Mouse (Mus musculus) lung, postnatal 4 days (tissue): ENCODE measurements around the gene Prrg2.
"Not testable (repeated sequence)": the region's sequence is repeated elsewhere in the genome, so short reads cannot be mapped to it uniquely, and the experiment has no call there.

Experiments
- DNase-seq, 2 experiments: peaks; one replicate each; pipeline ENCODE4 v3.0.0; 2021

Gene Prrg2

DNA sequence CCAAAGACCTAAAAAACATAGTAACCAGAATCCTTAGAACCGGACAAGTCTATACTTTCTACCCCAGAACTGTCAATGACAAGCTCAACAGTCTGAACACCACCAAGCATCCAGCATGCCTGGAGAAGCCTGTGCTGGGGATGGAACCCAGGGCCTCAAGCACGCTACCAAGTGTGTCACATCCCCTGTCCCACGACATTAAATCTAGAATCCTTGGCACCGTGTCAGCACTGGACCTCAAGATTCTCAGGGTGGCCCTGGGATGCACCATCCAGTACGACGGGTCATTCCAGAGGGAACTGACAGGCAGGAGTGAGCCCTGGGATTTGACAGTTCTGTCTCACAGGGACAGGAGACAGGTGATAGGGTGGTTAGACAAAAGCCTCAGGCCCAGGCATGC, 32.5 kb downstream of the Prrg2 start:
- no peak for DNase-seq

- no peak for DNase-seq
Observed at GRCm38 (mm10) chr7:45028351-45028750, 34.1 kb downstream of the Prrg2 start.

GRCm38 (mm10) chr7:45027761-45028160, 34.7 kb downstream of the Prrg2 start:
- no peak for DNase-seq

DNA sequence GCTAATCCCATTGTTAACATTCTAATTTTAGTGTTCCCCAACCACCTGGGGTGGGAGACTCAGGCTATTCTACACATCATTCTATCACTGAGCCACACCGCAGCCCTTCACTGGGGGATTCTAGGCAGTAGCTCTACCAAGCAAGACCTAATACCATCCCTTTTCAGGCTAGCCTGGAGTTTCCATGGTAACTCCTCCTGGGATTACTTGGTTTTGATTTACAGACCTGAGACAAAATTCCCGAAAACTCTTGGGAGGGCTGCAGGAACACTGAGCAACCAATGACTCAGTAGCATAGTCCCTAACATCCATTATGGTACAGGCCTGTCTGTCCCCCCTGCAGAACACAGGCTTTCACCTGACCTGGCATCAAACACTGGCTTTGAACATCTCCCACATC, 36.2 kb downstream of the Prrg2 start:
- DNase-seq: no peak

- no peak for DNase-seq
Observed at GRCm38 (mm10) chr7:45025601-45026220, 36.8 kb downstream of the Prrg2 start.

GRCm38 (mm10) chr7:45024281-45025248, 37.9 kb downstream of the Prrg2 start:
- no peak for DNase-seq

GRCm38 (mm10) chr7:45023711-45024110, 38.8 kb downstream of the Prrg2 start:
- DNase-seq: not testable (repeated sequence)

GRCm38 (mm10) chr7:45020225-45020624, 42.3 kb downstream of the Prrg2 start:
- DNase-seq: no peak

- DNase-seq: peak; percentile 75 to 83
Observed at GRCm38 (mm10) chr7:45019031-45019571, 43.4 kb downstream of the Prrg2 start.

GRCm38 (mm10) chr7:45017242-45018061, 45.0 kb downstream of the Prrg2 start, which contains the start of gene Rras:
Rras (plus strand) TSS chr7:45017961.
- peak; percentile 92 to 97 for DNase-seq

DNA sequence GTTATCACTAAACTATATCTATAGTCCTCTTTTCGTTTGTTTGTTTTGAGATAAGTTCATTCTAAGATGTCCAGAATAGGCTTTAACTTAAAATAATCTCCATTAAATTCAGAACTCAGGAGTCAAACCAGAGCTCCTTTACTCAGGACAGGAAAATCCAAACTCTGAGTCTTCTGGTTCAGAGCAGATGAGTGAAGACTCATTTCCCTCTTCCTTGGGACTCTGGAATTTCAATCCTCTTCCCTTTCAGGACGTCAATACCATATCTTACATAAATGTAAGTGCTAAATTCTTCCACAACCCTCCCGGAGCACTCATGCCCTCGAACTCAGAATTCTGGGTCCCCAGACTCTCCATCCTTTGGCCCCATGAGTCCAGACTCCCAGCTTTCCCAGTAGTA, 45.7 kb downstream of the Prrg2 start:
- DNase-seq: no peak

- DNase-seq: peak; percentile 99 to 100
Observed at GRCm38 (mm10) chr7:45015957-45016612, 46.4 kb downstream of the Prrg2 start, which contains the start of gene Scaf1. Scaf1 (minus strand) TSS chr7:45016363.

- DNase-seq: no peak
Observed at GRCm38 (mm10) chr7:45015344-45015956, 47.0 kb downstream of the Prrg2 start.

- no peak for DNase-seq
Observed at GRCm38 (mm10) chr7:45014096-45014451, 48.4 kb downstream of the Prrg2 start.

- no peak for DNase-seq
Observed at GRCm38 (mm10) chr7:45013366-45014095, 48.9 kb downstream of the Prrg2 start.

DNA sequence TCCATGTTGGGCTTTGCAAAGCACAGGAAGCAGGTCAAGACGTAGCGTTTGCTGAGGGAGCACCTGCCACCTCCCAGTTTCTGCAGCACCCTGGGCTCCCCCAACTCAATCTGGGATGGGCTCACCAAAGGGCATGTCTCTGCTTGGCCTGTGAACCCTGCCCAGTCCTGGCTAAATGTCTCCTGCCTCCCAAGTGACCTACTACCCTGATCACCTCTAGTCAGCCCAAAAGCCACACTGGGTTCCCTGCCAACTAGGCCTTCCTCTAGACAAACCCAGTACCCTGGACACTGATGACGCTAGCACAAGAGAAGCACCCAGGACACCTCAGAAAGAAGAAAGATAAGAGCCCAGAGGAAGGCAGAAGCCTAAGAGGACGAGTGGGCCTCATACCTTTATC, 49.7 kb downstream of the Prrg2 start:
- no peak for DNase-seq

- DNase-seq: no peak
Observed at GRCm38 (mm10) chr7:45012011-45012410, 50.5 kb downstream of the Prrg2 start.

- DNase-seq: no peak
Observed at GRCm38 (mm10) chr7:45008411-45008810, 54.1 kb downstream of the Prrg2 start.

DNA sequence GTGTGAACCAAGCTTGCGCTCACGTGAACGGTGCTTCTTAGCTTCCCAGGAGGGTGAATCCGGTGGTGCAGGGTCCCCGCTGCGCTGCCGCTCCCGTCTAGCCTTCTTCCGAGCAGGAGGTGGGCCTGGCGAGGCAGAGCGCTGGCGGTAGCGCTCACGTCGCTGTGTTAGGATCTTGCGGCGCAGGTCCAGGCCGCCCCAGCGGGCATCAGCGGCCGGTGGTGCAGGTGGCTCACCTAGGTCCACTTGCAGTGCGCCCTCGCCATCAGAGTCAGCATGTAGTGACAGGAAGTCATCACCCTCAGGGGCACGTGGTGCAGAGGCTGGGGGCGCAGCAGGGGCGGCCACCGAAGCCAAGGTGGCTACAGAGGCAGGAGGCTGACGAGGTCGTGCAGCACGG, 54.6 kb downstream of the Prrg2 start:
- DNase-seq: no peak

DNA sequence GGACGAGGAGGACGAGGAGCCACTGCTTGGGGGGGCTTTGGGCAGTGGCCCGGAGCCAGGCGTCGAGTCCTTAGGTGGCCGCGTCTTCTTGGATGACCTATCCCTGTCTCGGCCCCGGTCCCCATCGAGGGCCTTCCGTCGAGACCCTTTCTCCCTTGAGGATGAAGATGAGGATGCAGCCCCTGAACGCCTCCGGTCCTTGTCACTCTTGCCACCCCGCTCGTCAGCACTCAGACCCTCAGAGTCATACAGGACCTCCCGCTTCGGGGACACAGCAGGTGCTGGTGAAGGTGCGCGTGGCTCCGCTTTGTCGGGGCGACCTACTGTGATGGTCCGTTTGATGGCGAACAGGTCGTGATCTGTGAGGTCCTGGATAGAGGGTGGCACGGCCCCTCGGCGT, 55.3 kb downstream of the Prrg2 start:
- no peak for DNase-seq

GRCm38 (mm10) chr7:45006503-45006902, 56.0 kb downstream of the Prrg2 start:
- no peak for DNase-seq
